Mouse (Mus musculus): Measurements from ENCODE around the gene Mrtfb.

- TF ChIP-seq CTCF (IDR thresholded peaks at IDR 0.05; ENCODE audit: borderline replicate concordance, insufficient read depth, low read length) (no peak), POLR2A (IDR thresholded peaks at IDR 0.05; ENCODE audit: low read depth, low read length) (no peak)
Measured at GRCm38 (mm10) chr16:13371740-13372287, 115.5 kb downstream of the Mrtfb start.
